Mouse (Mus musculus): ENCODE results near the gene Il18rap.

Gene Il18rap

GRCm38 (mm10) chr1:40514851-40515585, at the start of gene Il18rap:
Gene Il18rap, plus strand, starts transcription at chr1:40515362.
- DNase-seq: no peak

- DNase-seq: no peak
Observed at GRCm38 (mm10) chr1:40465477-40466430, 49.4 kb upstream of the Il18rap start, which contains the start of gene Il18r1. Gene Il18r1, plus strand, starts transcription at chr1:40465552.

GRCm38 (mm10) chr1:40467306-40467705, 47.9 kb upstream of the Il18rap start:
- DNase-seq: no peak

GRCm38 (mm10) chr1:40468805-40469204, 46.4 kb upstream of the Il18rap start:
- DNase-seq: no peak

- no peak for DNase-seq
Observed at GRCm38 (mm10) chr1:40469900-40470299, 45.3 kb upstream of the Il18rap start.

GRCm38 (mm10) chr1:40472401-40472800, 42.8 kb upstream of the Il18rap start:
- no peak for DNase-seq

DNA sequence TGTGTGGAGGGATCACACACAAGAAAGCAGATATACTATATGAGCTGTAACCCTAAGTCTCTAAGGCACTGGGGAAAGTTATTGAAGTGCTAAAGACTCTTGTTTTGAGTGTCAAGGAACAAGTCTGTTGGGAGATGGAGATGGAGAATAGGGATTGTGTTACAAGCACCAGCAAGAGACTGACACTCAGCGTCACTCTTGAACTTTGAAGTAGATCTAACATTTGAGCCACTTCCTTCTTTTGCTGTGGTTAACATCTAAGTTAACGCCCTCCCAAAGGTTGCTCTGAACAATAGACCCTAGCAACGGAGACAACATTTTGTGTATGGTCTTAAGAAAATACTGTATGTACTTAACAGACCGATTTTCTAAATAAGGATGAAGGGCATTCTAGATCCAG, 41.5 kb upstream of the Il18rap start:
- DNase-seq: no peak

DNA sequence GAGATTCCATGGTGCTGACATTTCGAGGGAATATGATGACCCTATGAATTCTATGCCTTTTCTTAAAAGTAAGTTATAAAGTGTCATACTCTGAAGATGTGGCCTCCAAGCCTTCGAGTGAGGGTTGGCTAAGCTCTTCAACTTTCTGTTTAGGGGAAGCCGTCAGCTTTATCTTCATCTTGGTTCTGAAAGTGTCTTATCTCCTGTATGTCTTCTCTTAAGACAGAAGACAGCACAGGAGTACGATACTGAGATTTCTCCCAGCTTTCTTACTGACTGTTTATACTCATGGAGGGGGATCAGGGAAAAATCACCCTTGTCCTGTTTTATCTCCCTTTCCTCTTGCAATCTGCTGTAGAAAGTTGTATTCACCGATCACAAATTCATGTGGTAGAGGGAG, 40.8 kb upstream of the Il18rap start:
- DNase-seq: no peak

GRCm38 (mm10) chr1:40475697-40476096, 39.5 kb upstream of the Il18rap start:
- DNase-seq: no peak

GRCm38 (mm10) chr1:40476756-40477155, 38.4 kb upstream of the Il18rap start:
- no peak for DNase-seq

GRCm38 (mm10) chr1:40479505-40479923, 35.6 kb upstream of the Il18rap start:
- no peak for DNase-seq

DNA sequence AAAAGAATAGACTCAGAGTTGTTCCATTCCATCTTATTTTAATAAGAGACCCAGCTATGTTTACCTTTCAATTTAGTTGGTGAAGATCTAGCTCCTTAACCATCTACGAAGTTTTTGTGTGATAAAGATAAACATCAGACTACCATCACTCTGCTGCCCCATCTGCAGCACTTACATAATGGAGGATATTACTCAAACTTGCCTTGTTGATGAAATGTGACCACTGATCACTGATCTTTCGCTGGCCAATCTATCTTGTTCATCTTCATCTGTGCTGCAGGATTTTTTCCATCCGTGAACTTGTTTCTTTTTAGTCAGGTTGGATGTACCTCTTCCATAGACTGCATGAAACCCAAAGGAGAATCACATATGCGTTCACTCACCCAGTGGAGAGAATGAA, 20.6 kb upstream of the Il18rap start:
- DNase-seq: no peak

DNA sequence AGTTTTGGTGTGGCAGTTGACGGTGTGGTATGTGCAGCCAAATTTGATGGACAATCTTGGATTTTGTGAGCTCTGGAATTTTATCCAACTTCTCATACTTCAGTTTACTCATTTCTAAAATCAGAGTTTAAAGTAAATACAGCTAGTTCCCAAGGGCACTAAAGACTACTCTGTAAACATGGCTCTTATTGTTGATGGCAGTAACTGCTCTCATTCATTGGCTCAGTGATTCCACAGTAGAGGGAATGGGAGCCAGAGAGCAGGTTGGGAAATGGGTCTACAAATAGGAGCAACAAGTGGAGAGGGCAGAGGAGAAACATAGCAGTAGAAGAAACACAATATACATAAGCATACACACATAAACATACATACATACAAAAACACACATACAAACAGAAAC, 15.5 kb upstream of the Il18rap start:
- no peak for DNase-seq

GRCm38 (mm10) chr1:40501126-40501525, 14.0 kb upstream of the Il18rap start:
- no peak for DNase-seq

DNA sequence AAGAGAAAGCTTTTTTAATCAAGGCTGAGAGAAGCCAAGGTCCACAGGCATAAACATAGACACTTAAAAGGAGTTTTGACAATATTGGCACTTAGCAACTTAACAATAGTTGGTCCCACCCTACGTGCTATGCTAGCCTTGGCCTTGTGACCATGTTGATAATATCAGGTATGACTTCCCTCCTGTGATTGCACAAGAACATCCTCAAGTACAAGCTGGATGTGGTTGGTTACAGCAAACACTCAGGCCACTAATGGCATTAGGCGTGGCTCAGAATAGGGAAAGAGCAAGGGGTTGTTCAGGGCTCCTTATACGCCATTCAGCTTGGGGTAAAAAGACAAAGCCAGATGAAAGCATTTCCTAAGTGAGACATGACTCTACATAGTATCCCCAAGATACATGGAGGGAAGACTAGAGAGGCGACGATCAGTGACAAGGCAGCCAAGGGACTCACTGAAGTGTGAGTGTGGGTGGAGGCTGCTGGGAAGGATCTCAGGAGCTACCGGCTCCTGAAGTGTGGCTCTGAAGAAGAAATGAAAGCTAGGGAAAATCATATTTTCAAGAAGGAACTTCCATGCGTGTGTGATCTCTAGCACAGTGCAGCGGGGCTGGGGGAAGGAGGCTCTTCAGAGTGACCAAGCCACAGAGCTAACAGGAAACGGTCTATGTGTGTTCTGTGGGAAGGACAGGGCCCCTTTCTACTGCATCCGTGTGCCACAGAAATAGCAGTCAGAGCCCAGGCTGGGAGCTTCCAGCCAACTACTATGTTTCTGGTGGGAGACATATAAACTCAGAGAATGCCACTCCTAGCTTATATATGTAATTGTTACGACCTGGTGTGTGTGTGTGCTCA, 13.4 kb upstream of the Il18rap start:
- DNase-seq: no peak

- no peak for DNase-seq
Observed at GRCm38 (mm10) chr1:40504548-40504947, 10.6 kb upstream of the Il18rap start.

GRCm38 (mm10) chr1:40516364-40516763, 1.2 kb downstream of the Il18rap start:
- DNase-seq: no peak

DNA sequence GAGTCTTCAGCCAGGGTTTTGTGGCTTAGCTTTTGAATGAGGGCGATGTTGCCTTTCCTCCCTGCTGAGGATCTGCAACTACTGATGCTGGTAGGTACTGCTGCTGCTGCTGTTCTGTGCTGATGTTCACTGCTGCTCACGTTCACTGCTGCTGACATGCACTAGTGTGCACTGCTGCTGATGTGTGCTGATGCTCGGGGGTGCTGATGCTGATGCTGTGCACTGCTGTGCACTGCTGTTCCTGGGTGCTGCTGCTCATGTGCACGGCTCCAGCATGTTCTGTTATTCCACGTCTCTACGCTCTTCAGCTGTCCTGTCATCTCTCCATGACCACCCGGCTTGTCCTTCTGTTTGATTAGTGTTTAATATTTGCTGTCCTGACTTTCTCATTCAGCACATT, 7.8 kb downstream of the Il18rap start:
- no peak for DNase-seq

DNA sequence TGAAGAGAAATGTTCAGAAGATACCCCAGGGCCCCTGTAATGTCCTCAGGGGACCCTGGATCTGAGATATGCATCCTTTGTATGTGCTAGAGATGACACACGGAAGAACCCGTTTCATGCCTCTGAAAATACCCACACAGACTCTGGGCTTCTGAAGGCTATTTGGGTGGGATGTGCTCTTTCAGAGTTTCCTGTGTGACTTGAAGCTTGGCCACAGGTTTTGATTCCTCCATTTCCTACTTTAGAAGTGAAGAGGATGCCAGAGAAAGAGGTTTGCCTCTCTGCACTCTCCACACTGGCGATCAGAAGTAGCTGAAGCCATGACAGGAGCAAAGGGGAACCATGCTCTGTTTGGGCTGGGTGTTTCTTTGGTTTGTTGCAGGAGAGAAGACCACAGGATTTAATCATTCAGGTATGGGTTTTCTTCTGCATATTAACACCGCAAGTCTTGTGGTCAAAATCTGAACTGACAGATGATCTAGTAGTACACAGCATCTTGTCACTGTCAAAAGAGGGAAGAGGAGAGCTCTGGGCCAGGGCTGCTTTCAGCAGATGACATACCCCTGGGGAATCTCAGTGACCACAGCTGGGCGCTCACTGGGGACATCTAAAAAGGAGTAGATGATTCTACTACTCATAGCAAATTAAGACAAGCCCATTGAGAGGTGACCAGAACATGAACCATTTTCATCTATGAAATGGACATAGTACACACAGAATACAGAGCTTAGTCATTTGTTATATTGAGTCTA, 9.0 kb downstream of the Il18rap start:
- DNase-seq: no peak

- no peak for DNase-seq
Observed at GRCm38 (mm10) chr1:40529287-40529686, 14.1 kb downstream of the Il18rap start.

DNA sequence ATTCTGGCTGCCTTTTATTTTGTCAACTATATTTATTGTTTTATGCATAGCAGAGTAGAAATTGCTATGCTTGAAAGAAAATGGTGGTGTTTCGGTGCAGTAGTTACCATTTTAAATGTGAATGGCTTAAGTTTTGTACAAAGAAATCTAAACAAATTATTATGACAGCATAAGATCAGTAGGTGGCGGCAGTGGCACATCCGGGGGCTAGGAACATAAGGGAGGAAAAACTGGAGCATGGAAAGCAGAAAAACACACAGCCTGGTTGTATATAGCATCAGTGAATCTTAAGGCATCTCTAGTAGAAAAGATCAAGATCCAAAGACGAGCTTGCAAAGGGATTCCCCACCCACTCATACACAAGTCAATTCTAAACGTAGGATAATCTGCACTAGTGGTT, 22.4 kb downstream of the Il18rap start:
- no peak for DNase-seq

GRCm38 (mm10) chr1:40544650-40545049, 29.5 kb downstream of the Il18rap start:
- DNase-seq: peak; percentile 37
